Mouse (Mus musculus): ENCODE results near the gene Hipk3. TPM values are rescaled to one million over a fixed set of nuclear protein-coding genes. Genes with fewer than 3 reads are reported as not detected.

The Hipk3 gene
- polyA plus RNA-seq, 1 experiment: 81.3 TPM

DNA sequence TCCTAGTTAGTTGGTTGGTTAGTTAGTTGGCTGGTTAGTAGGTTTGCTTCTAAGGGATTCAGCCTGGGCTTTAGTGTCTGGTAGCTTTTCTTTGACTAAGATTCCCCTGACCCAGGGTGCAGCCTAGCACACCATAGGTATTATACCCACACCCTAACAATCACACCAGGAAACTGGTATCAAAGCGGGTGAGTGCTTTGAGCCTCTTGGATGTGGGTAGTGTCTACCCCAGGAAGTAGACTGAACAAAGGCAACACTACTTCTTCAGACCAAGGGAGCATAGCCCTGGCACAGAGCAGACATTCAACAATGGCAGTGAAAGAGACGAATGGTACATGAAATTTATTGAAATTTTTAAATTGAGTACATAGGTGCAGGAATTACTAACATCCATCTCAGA is 108.3 kb downstream of the Hipk3 start:
- H3K4me3 ChIP-seq (ENCODE audit: control insufficient read depth, low read depth, low read length): no peak overlapping the region

GRCm38 (mm10) chr2:104383589-104383988 is 110.7 kb downstream of the Hipk3 start:
- H3K27me3 ChIP-seq (ENCODE audit: control insufficient read depth, insufficient read depth, low read length): no peaks in the 10 kb centered on the region
- no peak overlapping the region for H3K4me3 ChIP-seq (ENCODE audit: control insufficient read depth, low read depth, low read length)
- H3K27ac ChIP-seq (ENCODE audit: control insufficient read depth, insufficient read depth, low read depth, low read length): no peak overlapping the region
- no peak for TF ChIP-seq CTCF (IDR thresholded peaks at IDR 0.05; ENCODE audit: control insufficient read depth, insufficient read depth, insufficient replicate concordance, low read depth, low read length)
- no peak for TF ChIP-seq POLR2A (IDR thresholded peaks at IDR 0.05; ENCODE audit: control insufficient read depth, low read depth, low read length)
- no peaks in the 10 kb centered on the region for H3K4me1 ChIP-seq (ENCODE audit: control insufficient read depth, insufficient read depth, low read length)
- no peaks in the 10 kb centered on the region for H3K36me3 ChIP-seq (ENCODE audit: control insufficient read depth, insufficient read depth, low read length)

More for the DNA sequence above, 108.3 kb downstream of the Hipk3 start:
- Histone ChIP-seq H3K4me1 (ENCODE audit: control insufficient read depth, insufficient read depth, low read length) (no peaks in the 10 kb centered on the region), H3K27ac (ENCODE audit: control insufficient read depth, insufficient read depth, low read depth, low read length) (no peak overlapping the region), H3K27me3 (ENCODE audit: control insufficient read depth, insufficient read depth, low read length) (no peaks in the 10 kb centered on the region), H3K36me3 (ENCODE audit: control insufficient read depth, insufficient read depth, low read length) (no peaks in the 10 kb centered on the region)
- TF ChIP-seq CTCF (IDR thresholded peaks at IDR 0.05; ENCODE audit: control insufficient read depth, insufficient read depth, insufficient replicate concordance, low read depth, low read length) (no peak), POLR2A (IDR thresholded peaks at IDR 0.05; ENCODE audit: control insufficient read depth, low read depth, low read length) (no peak)

DNA sequence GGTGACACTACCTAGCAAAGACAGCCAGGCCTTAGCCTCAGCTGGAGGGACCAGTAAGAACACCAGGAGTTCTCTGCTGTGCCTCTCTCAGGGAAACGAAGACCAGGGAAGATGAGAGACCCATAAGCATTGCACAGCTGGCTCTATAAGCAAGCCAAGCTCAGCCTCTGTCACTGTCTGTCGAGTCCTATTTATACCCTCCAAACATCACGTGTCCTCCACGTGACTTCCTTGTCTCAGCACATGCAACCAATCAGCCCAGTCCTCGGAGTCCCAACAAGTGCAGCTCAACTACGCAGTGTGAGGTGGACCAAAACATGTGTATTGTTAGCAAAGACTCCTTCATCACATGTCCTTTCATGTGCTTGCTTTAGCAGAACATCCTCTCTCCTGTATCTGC is 111.4 kb downstream of the Hipk3 start:
- no peak for TF ChIP-seq POLR2A (IDR thresholded peaks at IDR 0.05; ENCODE audit: control insufficient read depth, low read depth, low read length)
- no peak for TF ChIP-seq CTCF (IDR thresholded peaks at IDR 0.05; ENCODE audit: control insufficient read depth, insufficient read depth, insufficient replicate concordance, low read depth, low read length)
- H3K36me3 ChIP-seq (ENCODE audit: control insufficient read depth, insufficient read depth, low read length): no peaks in the 10 kb centered on the region
- H3K4me3 ChIP-seq (ENCODE audit: control insufficient read depth, low read depth, low read length): no peak overlapping the region
- H3K4me1 ChIP-seq (ENCODE audit: control insufficient read depth, insufficient read depth, low read length): no peaks in the 10 kb centered on the region
- H3K27ac ChIP-seq (ENCODE audit: control insufficient read depth, insufficient read depth, low read depth, low read length): no peak overlapping the region
- no peaks in the 10 kb centered on the region for H3K27me3 ChIP-seq (ENCODE audit: control insufficient read depth, insufficient read depth, low read length)

- Histone ChIP-seq H3K4me3 (ENCODE audit: control insufficient read depth, low read depth, low read length) (no peak overlapping the region), H3K4me1 (ENCODE audit: control insufficient read depth, insufficient read depth, low read length) (no peaks in the 10 kb centered on the region), H3K27ac (ENCODE audit: control insufficient read depth, insufficient read depth, low read depth, low read length) (no peak overlapping the region), H3K36me3 (ENCODE audit: control insufficient read depth, insufficient read depth, low read length) (no peaks in the 10 kb centered on the region), H3K27me3 (ENCODE audit: control insufficient read depth, insufficient read depth, low read length) (no peaks in the 10 kb centered on the region)
- TF ChIP-seq CTCF (IDR thresholded peaks at IDR 0.05; ENCODE audit: control insufficient read depth, insufficient read depth, insufficient replicate concordance, low read depth, low read length): no peak
Observed at GRCm38 (mm10) chr2:104379304-104379703, 114.9 kb downstream of the Hipk3 start.

DNA sequence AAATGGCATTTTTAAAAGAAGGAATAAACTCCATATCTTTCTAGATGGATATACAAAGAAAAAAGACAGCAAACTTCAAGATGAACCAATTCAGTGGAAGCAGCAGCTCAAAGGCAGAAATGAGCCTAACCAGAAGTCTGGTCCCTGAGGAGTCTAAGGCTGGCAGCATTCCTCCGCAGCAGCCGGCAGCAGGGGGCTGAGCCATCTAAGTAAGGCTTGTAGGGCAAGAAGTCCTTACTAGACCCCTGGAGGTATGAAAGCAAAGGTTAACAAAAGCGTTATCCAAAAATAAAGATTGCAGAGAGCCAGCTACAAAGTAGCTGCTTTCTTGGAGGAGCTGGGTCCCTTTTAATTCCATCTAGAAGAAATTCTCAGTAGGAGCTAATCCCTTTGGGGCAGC is 115.5 kb downstream of the Hipk3 start:
- no peaks in the 10 kb centered on the region for H3K27me3 ChIP-seq (ENCODE audit: control insufficient read depth, insufficient read depth, low read length)
- no peak overlapping the region for H3K4me3 ChIP-seq (ENCODE audit: control insufficient read depth, low read depth, low read length)
- H3K27ac ChIP-seq (ENCODE audit: control insufficient read depth, insufficient read depth, low read depth, low read length): no peak overlapping the region
- TF ChIP-seq CTCF (IDR thresholded peaks at IDR 0.05; ENCODE audit: control insufficient read depth, insufficient read depth, insufficient replicate concordance, low read depth, low read length) (no peak), POLR2A (IDR thresholded peaks at IDR 0.05; ENCODE audit: control insufficient read depth, low read depth, low read length) (no peak)
- H3K36me3 ChIP-seq (ENCODE audit: control insufficient read depth, insufficient read depth, low read length): no peaks in the 10 kb centered on the region
- H3K4me1 ChIP-seq (ENCODE audit: control insufficient read depth, insufficient read depth, low read length): no peaks in the 10 kb centered on the region

- no peaks in the 10 kb centered on the region for H3K36me3 ChIP-seq (ENCODE audit: control insufficient read depth, insufficient read depth, low read length)
- no peaks in the 10 kb centered on the region for H3K27me3 ChIP-seq (ENCODE audit: control insufficient read depth, insufficient read depth, low read length)
- TF ChIP-seq CTCF (IDR thresholded peaks at IDR 0.05; ENCODE audit: control insufficient read depth, insufficient read depth, insufficient replicate concordance, low read depth, low read length) (no peak), POLR2A (IDR thresholded peaks at IDR 0.05; ENCODE audit: control insufficient read depth, low read depth, low read length) (no peak)
- no peak overlapping the region for H3K27ac ChIP-seq (ENCODE audit: control insufficient read depth, insufficient read depth, low read depth, low read length)
- no peak overlapping the region for H3K4me3 ChIP-seq (ENCODE audit: control insufficient read depth, low read depth, low read length)
- no peaks in the 10 kb centered on the region for H3K4me1 ChIP-seq (ENCODE audit: control insufficient read depth, insufficient read depth, low read length)
Observed at GRCm38 (mm10) chr2:104377990-104378389, 116.3 kb downstream of the Hipk3 start.

Other genes with a start within 250 kb of the Hipk3 start
- gene D430041D05Rik, start 83.4 kb downstream of the Hipk3 start, polyA plus RNA-seq (2012; rRNA removed): 0.20 and 0.27 TPM in 2 replicates
- 13.8 and 14.8 TPM in 2 replicates for gene Cstf3, start 96.1 kb upstream of the Hipk3 start, polyA plus RNA-seq (2012; rRNA removed)
- 3.0 and 3.8 TPM in 2 replicates for gene Tcp11l1, start 217.7 kb upstream of the Hipk3 start, polyA plus RNA-seq (2012; rRNA removed)
- 3.5 and 4.9 TPM in 2 replicates for gene Pin1rt1, start 221.9 kb upstream of the Hipk3 start, polyA plus RNA-seq (2012; rRNA removed)
- gene Depdc7, start 248.4 kb upstream of the Hipk3 start, polyA plus RNA-seq (2012; rRNA removed): 0.74 and 1.5 TPM in 2 replicates